Mouse (Mus musculus) stomach, postnatal 0 days (tissue): Measurements from ENCODE around the gene Npvf. TPM values are rescaled to one million over a fixed set of nuclear protein-coding genes. Genes with fewer than 3 reads are reported as not detected.

Source experiments
- ATAC-seq: fragments of 200-750 bp; cut with Nextera tagmentation; 2 replicates; pipeline ENCODE4 v1.8.0; 2017; ENCODE audit not compliant: low FRiP score, low TSS enrichment
- DNase-seq: peaks from one replicate; pipeline ENCODE4 v3.0.0-alpha.2; 2016; ENCODE audit warnings: low spot score
- H3K27ac ChIP-seq: fragments of 300-500 bp; sonication (generic); replicated peaks from 2 replicates; pipeline ENCODE4 v1.5.1; 2014; ENCODE audit warnings: mild to moderate bottlenecking, control low read depth
- H3K27me3 ChIP-seq: fragments of 300-500 bp; sonication (generic); 2 replicates; pipeline ENCODE4 v1.6.1; 2014; ENCODE audit warnings: low read length; ENCODE audit not compliant: control insufficient read depth, insufficient read depth
- H3K36me3 ChIP-seq: fragments of 300-500 bp; sonication (generic); 2 replicates; pipeline ENCODE4 v1.6.1; 2014; ENCODE audit warnings: low read length, mixed read lengths; ENCODE audit not compliant: control insufficient read depth, insufficient read depth
- H3K4me1 ChIP-seq: fragments of 300-500 bp; sonication (generic); replicated peaks from 2 replicates; pipeline ENCODE4 v1.6.1; 2014; ENCODE audit warnings: antibody characterized with exemption; ENCODE audit not compliant: control insufficient read depth, insufficient read depth
- H3K4me2 ChIP-seq: fragments of 300-500 bp; sonication (generic); replicated peaks from 2 replicates; pipeline ENCODE4 v1.6.1; 2014; ENCODE audit warnings: low read depth, mild to moderate bottlenecking, control low read depth, moderate library complexity
- H3K4me3 ChIP-seq: fragments of 300-500 bp; sonication (generic); 2 replicates; pipeline ENCODE4 v1.5.1; 2014; ENCODE audit warnings: low read depth, low read length, control low read depth
- H3K9ac ChIP-seq: fragments of 300-500 bp; sonication (generic); 2 replicates; pipeline ENCODE4 v1.6.1; 2014; ENCODE audit warnings: mild to moderate bottlenecking, low read length, control low read depth, mixed read lengths
- H3K9me3 ChIP-seq: fragments of 300-500 bp; sonication (generic); 2 replicates; pipeline ENCODE4 v1.6.1; 2016; ENCODE audit warnings: low read length; ENCODE audit not compliant: control insufficient read depth
- CTCF ChIP-seq: IDR thresholded peaks from 2 replicates; pipeline ENCODE4 v1.5.1; 2016; ENCODE audit warnings: antibody characterized with exemption, low read depth, mild to moderate bottlenecking, moderate library complexity
- EP300 ChIP-seq: optimal IDR thresholded peaks from 2 replicates; pipeline ENCODE3; 2016; ENCODE audit warnings: antibody characterized with exemption
- WGBS: fragments of 180-500 bp; shearing (Covaris S2); extraction: QIAGEN DNeasy Blood & Tissue Kit; methylation state at CpG from one replicate; pipeline ENCODE4 v1.1.7; 2014; 5-methylcytosine and 5-hydroxymethylcytosine counted together
- polyA plus RNA-seq: library from polyadenylated mRNA; unstranded; fragments of >200 nt; fragmentation: Nextera tagmentation; extraction: Ambion mirVana; gene quantifications from 2 replicates; pipeline ENCODE4 v1.2.1, GENCODE M21; 2015

The Npvf gene
- polyA plus RNA-seq, 1 experiment from 2014 or later: not detected

GRCm38 (mm10) chr6:50662925-50663583 is 8.8 kb upstream of the Npvf start:
- H3K4me1 ChIP-seq: no peaks in the 10 kb centered on the region
- 66% methylated on average over 12 of the region's 12 CpGs for WGBS

GRCm38 (mm10) chr6:50661729-50662128 is 7.5 kb upstream of the Npvf start:
- Histone ChIP-seq H3K27ac (no peak overlapping the region), H3K4me3 (no peak overlapping the region), H3K9me3 (no peaks in the 10 kb centered on the region), H3K4me2 (no peak overlapping the region), H3K27me3 (no peaks in the 10 kb centered on the region), H3K4me1 (no peaks in the 10 kb centered on the region), H3K36me3 (no peaks in the 10 kb centered on the region), H3K9ac (no peak overlapping the region)
- no peak for ATAC-seq
- TF ChIP-seq EP300 (no peak), CTCF (no peak)
- 68% methylated on average over 7 of the region's 7 CpGs for whole genome bisulfite sequencing
- no peak for DNase-seq

More at GRCm38 (mm10) chr6:50662925-50663583, 8.8 kb upstream of the Npvf start:
- H3K9me3 ChIP-seq: no peaks in the 10 kb centered on the region
- no peaks in the 10 kb centered on the region for H3K27me3 ChIP-seq
- no peak for TF ChIP-seq EP300
- no peak for TF ChIP-seq CTCF
- H3K27ac ChIP-seq: no peak overlapping the region
- ATAC-seq: no peak
- H3K4me3 ChIP-seq: no peak overlapping the region
- no peaks in the 10 kb centered on the region for H3K36me3 ChIP-seq
- DNase-seq: no peak
- no peak overlapping the region for H3K4me2 ChIP-seq
- H3K9ac ChIP-seq: no peak overlapping the region

- ATAC-seq: no peak
- 35% methylated on average over 3 of the region's 3 CpGs for WGBS
- Histone ChIP-seq H3K4me1 (no peaks in the 10 kb centered on the region), H3K9me3 (no peaks in the 10 kb centered on the region), H3K36me3 (no peaks in the 10 kb centered on the region), H3K27me3 (no peaks in the 10 kb centered on the region), H3K9ac (no peak overlapping the region), H3K27ac (no peak overlapping the region), H3K4me3 (no peak overlapping the region), H3K4me2 (no peak overlapping the region)
- TF ChIP-seq CTCF: no peak
- TF ChIP-seq EP300: no peak
- DNase-seq: no peak
Observed at GRCm38 (mm10) chr6:50658466-50658865, 4.2 kb upstream of the Npvf start.

GRCm38 (mm10) chr6:50658018-50658417 is 3.8 kb upstream of the Npvf start:
- TF ChIP-seq CTCF (no peak), EP300 (no peak)
- WGBS: 61% methylated on average over 5 of the region's 5 CpGs
- ATAC-seq (no peak), DNase-seq (no peak)
- H3K9me3 ChIP-seq: no peaks in the 10 kb centered on the region
- no peaks in the 10 kb centered on the region for H3K4me1 ChIP-seq
- H3K9ac ChIP-seq: no peak overlapping the region
- no peaks in the 10 kb centered on the region for H3K36me3 ChIP-seq
- H3K4me2 ChIP-seq: no peak overlapping the region
- H3K27ac ChIP-seq: no peak overlapping the region
- H3K27me3 ChIP-seq: no peaks in the 10 kb centered on the region
- H3K4me3 ChIP-seq: no peak overlapping the region

- Histone ChIP-seq H3K4me1 (0 out of 2 replicates have a peak, but pooled peaks cover 3% of the 10 kb centered on the region), H3K9me3 (no peaks in the 10 kb centered on the region), H3K36me3 (no peaks in the 10 kb centered on the region), H3K4me3 (no peak overlapping the region), H3K9ac (no peak overlapping the region), H3K27ac (no peak overlapping the region), H3K27me3 (no peaks in the 10 kb centered on the region), H3K4me2 (no peak overlapping the region)
- DNase-seq (no peak), ATAC-seq (no peak)
- TF ChIP-seq CTCF (no peak), EP300 (no peak)
- 88% methylated on average over 1 of the region's 1 CpGs for WGBS
Observed at GRCm38 (mm10) chr6:50656426-50656825, 2.2 kb upstream of the Npvf start.

- TF ChIP-seq EP300 (no peak), CTCF (no peak)
- H3K9ac ChIP-seq: no peak overlapping the region
Observed at GRCm38 (mm10) chr6:50655925-50656324, 1.7 kb upstream of the Npvf start.

More at GRCm38 (mm10) chr6:50655925-50656324, 1.7 kb upstream of the Npvf start:
- DNase-seq: no peak
- no peaks in the 10 kb centered on the region for H3K27me3 ChIP-seq
- H3K4me3 ChIP-seq: no peak overlapping the region
- no peaks in the 10 kb centered on the region for H3K36me3 ChIP-seq
- H3K27ac ChIP-seq: no peak overlapping the region
- 86% methylated on average over 3 of the region's 3 CpGs for WGBS
- H3K9me3 ChIP-seq: no peaks in the 10 kb centered on the region
- 0 out of 2 replicates have a peak, but pooled peaks cover 3% of the 10 kb centered on the region for H3K4me1 ChIP-seq
- H3K4me2 ChIP-seq: no peak overlapping the region
- ATAC-seq: no peak
